Mouse (Mus musculus): ENCODE data around the gene Fbxo6. TPM values are rescaled to one million over a fixed set of nuclear protein-coding genes. Genes with fewer than 3 reads are reported as not detected.
"Not testable (repeated sequence)": the region's sequence is repeated elsewhere in the genome, so short reads cannot be mapped to it uniquely, and the experiment has no call there.

The Fbxo6 gene
- polyA plus RNA-seq, 1 experiment from 2014 or later: 28.1 TPM

DNA sequence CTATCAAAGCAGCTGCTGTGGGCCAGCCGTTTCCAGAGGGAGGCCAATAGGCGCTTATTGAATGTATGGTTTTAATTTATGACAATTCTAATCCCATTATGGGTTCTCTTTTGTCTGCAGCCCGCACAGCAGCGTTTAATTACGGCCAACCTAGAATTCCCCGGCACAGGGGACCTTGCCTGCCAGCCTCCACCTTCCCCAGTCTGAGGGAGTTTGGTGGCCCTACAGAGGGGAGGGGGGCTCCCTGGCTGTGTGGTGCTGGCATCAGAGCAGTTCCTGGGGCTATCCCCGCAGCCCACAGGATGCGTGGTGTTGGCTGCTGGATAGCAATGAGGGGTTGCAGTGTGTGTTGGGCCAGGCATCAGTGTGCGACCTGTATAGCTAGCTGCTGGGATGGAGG is 32.6 kb upstream of the Fbxo6 start:
- TF ChIP-seq CTCF (IDR thresholded peaks at IDR 0.05; ENCODE audit: low read depth) (no peak), EP300 (optimal IDR thresholded peaks at IDR 0.05) (no peak)
- DNase-seq (ENCODE audit: low spot score): no peak
- Histone ChIP-seq H3K4me2 (replicated peaks; ENCODE audit: low read depth) (no peak overlapping the region), H3K9me3 (ENCODE audit: control insufficient read depth, low read length) (no peaks in the 10 kb centered on the region), H3K9ac (ENCODE audit: low read length) (no peak overlapping the region), H3K4me1 (replicated peaks; ENCODE audit: control insufficient read depth, insufficient read depth) (no peaks in the 10 kb centered on the region), H3K36me3 (ENCODE audit: control insufficient read depth, insufficient read depth, low read length) (no peaks in the 10 kb centered on the region), H3K4me3 (ENCODE audit: low read depth, low read length) (no peak overlapping the region), H3K27ac (replicated peaks) (no peak overlapping the region), H3K27me3 (ENCODE audit: control insufficient read depth, insufficient read depth, low read length) (no peaks in the 10 kb centered on the region)
- 64% methylated on average over 9 of the region's 9 CpGs for WGBS
- ATAC-seq (ENCODE audit: low FRiP score, low TSS enrichment): no peak

DNA sequence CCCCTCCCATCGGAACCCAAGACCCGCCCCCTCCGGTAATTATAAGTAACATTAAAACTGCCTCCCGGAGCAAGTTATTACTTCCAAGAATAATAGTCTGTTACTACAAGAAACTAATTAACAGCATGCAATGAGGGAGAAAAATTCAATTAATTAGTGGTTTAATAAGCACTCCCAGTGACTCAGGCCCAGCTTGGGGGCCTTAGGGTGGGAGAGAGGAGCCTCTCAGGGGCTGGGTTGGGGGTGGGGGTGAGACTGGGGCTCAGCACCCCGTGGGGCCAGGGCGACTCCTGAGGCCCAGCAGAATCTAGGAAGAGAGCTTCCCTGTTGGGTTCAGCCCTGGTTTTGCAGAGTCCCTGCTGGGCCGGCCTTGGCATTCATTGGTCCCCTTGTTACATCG is 30.4 kb upstream of the Fbxo6 start:
- Histone ChIP-seq H3K36me3 (ENCODE audit: control insufficient read depth, insufficient read depth, low read length) (no peaks in the 10 kb centered on the region), H3K9me3 (ENCODE audit: control insufficient read depth, low read length) (no peaks in the 10 kb centered on the region), H3K4me1 (replicated peaks; ENCODE audit: control insufficient read depth, insufficient read depth) (no peaks in the 10 kb centered on the region), H3K4me3 (ENCODE audit: low read depth, low read length) (no peak overlapping the region), H3K27me3 (ENCODE audit: control insufficient read depth, insufficient read depth, low read length) (no peaks in the 10 kb centered on the region), H3K9ac (ENCODE audit: low read length) (no peak overlapping the region), H3K4me2 (replicated peaks; ENCODE audit: low read depth) (no peak overlapping the region), H3K27ac (replicated peaks) (no peak overlapping the region)
- DNase-seq (ENCODE audit: low spot score): no peak
- TF ChIP-seq CTCF (IDR thresholded peaks at IDR 0.05; ENCODE audit: low read depth): no peak
- no peak for TF ChIP-seq EP300 (optimal IDR thresholded peaks at IDR 0.05)
- 37% methylated on average over 8 of the region's 8 CpGs for WGBS
- no peak for ATAC-seq (ENCODE audit: low FRiP score, low TSS enrichment)

DNA sequence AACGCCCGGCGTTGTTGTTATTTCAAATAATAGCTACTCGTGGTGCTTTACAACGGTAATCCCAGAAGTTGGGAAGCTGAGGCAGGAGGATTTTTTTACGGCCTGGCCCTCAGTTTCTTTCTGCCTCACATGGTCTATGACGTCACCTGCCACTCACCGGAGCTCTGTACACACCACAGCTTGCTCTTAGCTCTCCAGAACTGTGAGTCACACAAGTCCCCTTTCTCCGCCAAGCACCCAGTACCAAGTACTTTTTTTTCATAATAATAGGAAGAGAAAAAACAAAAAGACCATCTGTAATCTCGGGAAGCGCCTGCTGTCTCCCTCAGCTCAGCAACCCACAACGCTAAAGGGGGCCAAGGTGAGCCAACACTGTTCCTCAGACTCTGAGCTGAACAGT is 29.5 kb upstream of the Fbxo6 start:
- no peaks in the 10 kb centered on the region for H3K4me1 ChIP-seq (replicated peaks; ENCODE audit: control insufficient read depth, insufficient read depth)
- WGBS: 88% methylated on average over 12 of the region's 12 CpGs
- H3K36me3 ChIP-seq (ENCODE audit: control insufficient read depth, insufficient read depth, low read length): no peaks in the 10 kb centered on the region
- no peaks in the 10 kb centered on the region for H3K27me3 ChIP-seq (ENCODE audit: control insufficient read depth, insufficient read depth, low read length)
- ATAC-seq (ENCODE audit: low FRiP score, low TSS enrichment) (no peak), DNase-seq (ENCODE audit: low spot score) (no peak)
- no peak overlapping the region for H3K27ac ChIP-seq (replicated peaks)
- H3K9me3 ChIP-seq (ENCODE audit: control insufficient read depth, low read length): no peaks in the 10 kb centered on the region
- H3K9ac ChIP-seq (ENCODE audit: low read length): no peak overlapping the region
- TF ChIP-seq CTCF (IDR thresholded peaks at IDR 0.05; ENCODE audit: low read depth) (no peak), EP300 (optimal IDR thresholded peaks at IDR 0.05) (no peak)
- H3K4me2 ChIP-seq (replicated peaks; ENCODE audit: low read depth): no peak overlapping the region
- no peak overlapping the region for H3K4me3 ChIP-seq (ENCODE audit: low read depth, low read length)

DNA sequence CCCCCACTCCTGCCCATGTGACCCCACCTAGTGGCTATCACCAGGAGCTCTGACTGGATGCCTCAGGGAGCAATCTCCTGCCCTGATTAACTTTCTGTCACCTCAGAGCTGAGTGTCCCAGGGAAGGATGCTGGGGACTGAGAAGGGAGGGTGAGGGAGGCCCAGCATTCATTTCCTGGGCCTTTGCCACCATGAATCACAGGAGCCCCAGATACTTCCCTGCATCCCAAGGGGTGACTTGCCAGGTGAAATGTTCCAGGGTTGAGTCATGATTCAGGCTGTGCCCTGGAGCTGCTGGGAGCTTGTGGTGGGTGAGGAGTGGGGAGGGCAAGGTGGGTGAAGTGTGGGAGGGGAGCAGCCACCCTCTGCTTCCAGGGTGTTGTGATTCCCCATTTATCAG is 25.8 kb upstream of the Fbxo6 start:
- Histone ChIP-seq H3K9me3 (ENCODE audit: control insufficient read depth, low read length) (no peaks in the 10 kb centered on the region), H3K36me3 (ENCODE audit: control insufficient read depth, insufficient read depth, low read length) (no peaks in the 10 kb centered on the region), H3K4me1 (replicated peaks; ENCODE audit: control insufficient read depth, insufficient read depth) (no peaks in the 10 kb centered on the region), H3K9ac (ENCODE audit: low read length) (no peak overlapping the region), H3K4me2 (replicated peaks; ENCODE audit: low read depth) (no peak overlapping the region), H3K27me3 (ENCODE audit: control insufficient read depth, insufficient read depth, low read length) (peaks cover 6% of the 10 kb centered on the region; the same call in 1 of the 2 replicates), H3K27ac (replicated peaks) (no peak overlapping the region), H3K4me3 (ENCODE audit: low read depth, low read length) (no peak overlapping the region)
- TF ChIP-seq EP300 (optimal IDR thresholded peaks at IDR 0.05) (no peak), CTCF (IDR thresholded peaks at IDR 0.05; ENCODE audit: low read depth) (no peak)
- no peak for ATAC-seq (ENCODE audit: low FRiP score, low TSS enrichment)
- DNase-seq (ENCODE audit: low spot score): no peak

DNA sequence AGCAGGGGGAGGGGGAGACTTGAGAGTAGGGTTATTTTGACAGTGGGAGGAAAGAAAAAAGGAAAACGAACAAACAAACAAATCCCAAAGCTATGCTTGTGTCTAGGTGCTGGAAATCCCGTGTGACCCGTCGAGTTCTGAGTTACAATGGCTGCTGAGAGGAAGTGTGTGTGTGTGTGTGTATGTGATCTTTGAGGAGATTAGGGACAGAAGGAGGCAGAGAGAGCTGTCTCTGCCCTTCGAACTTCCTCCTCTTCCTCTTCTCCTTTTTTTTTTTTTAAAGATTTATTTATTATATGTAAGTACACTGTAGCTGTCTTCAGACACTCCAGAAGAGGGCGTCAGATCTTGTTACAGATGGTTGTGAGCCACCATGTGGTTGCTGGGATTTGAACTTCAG is 24.7 kb upstream of the Fbxo6 start:
- ATAC-seq (ENCODE audit: low FRiP score, low TSS enrichment); H3K9me3 ChIP-seq (ENCODE audit: control insufficient read depth, low read length); H3K9ac ChIP-seq (ENCODE audit: low read length); H3K4me1 ChIP-seq (replicated peaks; ENCODE audit: control insufficient read depth, insufficient read depth); H3K4me2 ChIP-seq (replicated peaks; ENCODE audit: low read depth); H3K27ac ChIP-seq (replicated peaks); H3K4me3 ChIP-seq (ENCODE audit: low read depth, low read length); DNase-seq (ENCODE audit: low spot score); H3K27me3 ChIP-seq (ENCODE audit: control insufficient read depth, insufficient read depth, low read length); H3K36me3 ChIP-seq (ENCODE audit: control insufficient read depth, insufficient read depth, low read length): not testable (repeated sequence)
- WGBS: 61% methylated on average over 5 of the region's 6 CpGs

DNA sequence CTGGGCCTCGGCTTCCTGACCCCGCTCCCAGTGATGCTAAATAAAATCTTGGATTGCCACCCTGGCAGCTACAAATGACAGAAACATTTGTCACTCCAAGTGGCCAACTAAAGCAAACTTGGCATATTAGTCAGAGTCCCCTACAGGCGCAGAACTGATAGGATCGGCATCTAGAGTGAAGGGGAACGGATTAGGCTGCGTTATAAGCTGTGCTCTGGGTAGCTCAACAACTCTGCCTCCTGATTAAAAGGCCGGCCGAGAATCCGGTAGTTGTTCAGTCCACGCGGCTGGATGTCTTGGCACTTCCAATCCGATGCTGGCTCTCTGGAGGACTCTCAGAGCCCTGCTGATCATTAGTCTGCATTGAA is 22.5 kb upstream of the Fbxo6 start:
- no peak for ATAC-seq (ENCODE audit: low FRiP score, low TSS enrichment)
- Histone ChIP-seq H3K4me3 (ENCODE audit: low read depth, low read length) (no peak overlapping the region), H3K9me3 (ENCODE audit: control insufficient read depth, low read length) (no peaks in the 10 kb centered on the region), H3K36me3 (ENCODE audit: control insufficient read depth, insufficient read depth, low read length) (no peaks in the 10 kb centered on the region), H3K27me3 (ENCODE audit: control insufficient read depth, insufficient read depth, low read length) (peaks cover 12% of the 10 kb centered on the region; the same call in 1 of the 2 replicates), H3K27ac (replicated peaks) (no peak overlapping the region), H3K4me1 (replicated peaks; ENCODE audit: control insufficient read depth, insufficient read depth) (no peaks in the 10 kb centered on the region), H3K4me2 (replicated peaks; ENCODE audit: low read depth) (no peak overlapping the region), H3K9ac (ENCODE audit: low read length) (no peak overlapping the region)
- no peak for DNase-seq (ENCODE audit: low spot score)
- WGBS: 15% methylated on average over 12 of the region's 12 CpGs
- TF ChIP-seq CTCF (IDR thresholded peaks at IDR 0.05; ENCODE audit: low read depth) (no peak), EP300 (optimal IDR thresholded peaks at IDR 0.05) (no peak)
